8 mouse cellular contexts compared by ENCODE assay signal in genomic region chr15:89168922-89169321, GRCm38 (mm10). TPM values are rescaled to one million over a fixed set of nuclear protein-coding genes. Genes with fewer than 3 reads are reported as not detected.
DNase-seq lines count a peak whose midpoint lies in the region; ATAC-seq and TF ChIP-seq lines count a peak whose summit lies in the region.

No protein-coding gene starts in this region.

- peak overlapping the region; percentile 91 for H3K27ac ChIP-seq in heart, embryonic 11.5 days (ENCODE audit: low read depth, low read length)
- peak overlapping the region; percentile 51 for H3K27ac ChIP-seq in neural tube, embryonic 11.5 days (ENCODE audit: low read depth, low read length)
- H3K27ac ChIP-seq in intestine, embryonic 16.5 days (ENCODE audit: low read length), result peak overlapping the region; percentile 43
- H3K27ac ChIP-seq in stomach, postnatal 0 days (replicated peaks), result peak overlapping the region; percentile 88

- intact Hi-C loops in heart, postnatal 14 days (cut with DNase I), result no loop called here

- no peak for ATAC-seq in heart, embryonic 11.5 days (replicated peaks; ENCODE audit: insufficient number of reproducible peaks, low FRiP score, low TSS enrichment)
- no peak for ATAC-seq in neural tube, embryonic 11.5 days (ENCODE audit: insufficient read depth, low FRiP score, low TSS enrichment)
- no peak for ATAC-seq in intestine, embryonic 16.5 days
- ATAC-seq in stomach, postnatal 0 days (ENCODE audit: low FRiP score, low TSS enrichment), result no peak

- DNase-seq in heart, postnatal 14 days, result no peak
- no peak for DNase-seq in neural tube, embryonic 11.5 days (ENCODE audit: low spot score)
- DNase-seq in neural tube, embryonic 10.5 days (ENCODE audit: extremely low spot score, low spot score), result no peak
- no peak for DNase-seq in stomach, postnatal 0 days (ENCODE audit: low spot score)
- DNase-seq in adrenal gland, adult 18-20 months (ENCODE audit: low spot score in 2 of 2), result no peak
- DNase-seq in natural killer cell, adult 2 months (ENCODE audit: low spot score in 2 of 2), result no peak

- H3K9me3 ChIP-seq in heart, embryonic 11.5 days (replicated peaks; ENCODE audit: control insufficient read depth, low read length), result no peaks in the 10 kb centered on the region
- no peaks in the 10 kb centered on the region for H3K9me3 ChIP-seq in neural tube, embryonic 11.5 days (ENCODE audit: control insufficient read depth, low read length)
- H3K9me3 ChIP-seq in intestine, embryonic 16.5 days (ENCODE audit: control insufficient read depth, low read length), result no peaks in the 10 kb centered on the region
- no peaks in the 10 kb centered on the region for H3K9me3 ChIP-seq in stomach, postnatal 0 days (ENCODE audit: control insufficient read depth, low read length)

- TF ChIP-seq EP300 in stomach, postnatal 0 days (optimal IDR thresholded peaks at IDR 0.05), result no peak

- H3K36me3 ChIP-seq in heart, embryonic 11.5 days (ENCODE audit: control insufficient read depth, insufficient read depth, low read length), result peaks cover 20% of the 10 kb centered on the region
- H3K36me3 ChIP-seq in neural tube, embryonic 11.5 days (ENCODE audit: control insufficient read depth, insufficient read depth, low read length), result peaks cover 31% of the 10 kb centered on the region
- H3K36me3 ChIP-seq in intestine, embryonic 16.5 days (ENCODE audit: control insufficient read depth, insufficient read depth, low read length), result peaks cover 28% of the 10 kb centered on the region
- peaks cover 33% of the 10 kb centered on the region for H3K36me3 ChIP-seq in stomach, postnatal 0 days (ENCODE audit: control insufficient read depth, insufficient read depth, low read length)

- peak overlapping the region; percentile 62 for H3K4me2 ChIP-seq in heart, embryonic 11.5 days
- no peak overlapping the region; the same call in 1 of the 2 replicates for H3K4me2 ChIP-seq in neural tube, embryonic 11.5 days (ENCODE audit: low read depth)
- 0 out of 2 replicates have a peak overlapping the region, but pooled peaks have one; percentile 26 for H3K4me2 ChIP-seq in intestine, embryonic 16.5 days (ENCODE audit: low read depth, low read length)
- peak overlapping the region; percentile 34 for H3K4me2 ChIP-seq in stomach, postnatal 0 days (replicated peaks; ENCODE audit: low read depth)

- H3K27me3 ChIP-seq in heart, embryonic 11.5 days (ENCODE audit: control insufficient read depth, insufficient read depth, low read length), result no peaks in the 10 kb centered on the region
- H3K27me3 ChIP-seq in neural tube, embryonic 11.5 days (ENCODE audit: control insufficient read depth, insufficient read depth, low read length), result no peaks in the 10 kb centered on the region
- no peaks in the 10 kb centered on the region for H3K27me3 ChIP-seq in intestine, embryonic 16.5 days (replicated peaks; ENCODE audit: control insufficient read depth, insufficient read depth, low read length)
- no peaks in the 10 kb centered on the region for H3K27me3 ChIP-seq in stomach, postnatal 0 days (ENCODE audit: control insufficient read depth, insufficient read depth, low read length)

- TF ChIP-seq CTCF in stomach, postnatal 0 days (IDR thresholded peaks at IDR 0.05; ENCODE audit: low read depth), result no peak

- H3K9ac ChIP-seq in heart, embryonic 11.5 days (ENCODE audit: low read depth, low read length), result peak overlapping the region; percentile 52
- H3K9ac ChIP-seq in neural tube, embryonic 11.5 days (ENCODE audit: low read length), result no peak overlapping the region
- H3K9ac ChIP-seq in intestine, embryonic 16.5 days (ENCODE audit: low read depth, low read length), result peak overlapping the region; percentile 5
- peak overlapping the region; percentile 41 for H3K9ac ChIP-seq in stomach, postnatal 0 days (ENCODE audit: low read length)

- 35% methylated on average over 10 of the region's 10 CpGs for WGBS in heart, embryonic 11.5 days (ENCODE audit: insufficient replicate concordance)
- WGBS in neural tube, embryonic 11.5 days, result 61% methylated on average over 10 of the region's 10 CpGs
- WGBS in intestine, embryonic 16.5 days, result 41% methylated on average over 10 of the region's 10 CpGs
- 27% methylated on average over 10 of the region's 10 CpGs for WGBS in stomach, postnatal 0 days

- H3K4me3 ChIP-seq in heart, embryonic 11.5 days (ENCODE audit: low read depth, low read length), result peak overlapping the region; percentile 22; the same call in 1 of the 2 replicates
- no peak overlapping the region for H3K4me3 ChIP-seq in neural tube, embryonic 11.5 days (ENCODE audit: low read depth, low read length)
- H3K4me3 ChIP-seq in intestine, embryonic 16.5 days (ENCODE audit: low read length), result no peak overlapping the region
- no peak overlapping the region for H3K4me3 ChIP-seq in stomach, postnatal 0 days (ENCODE audit: low read depth, low read length)

- H3K4me1 ChIP-seq in heart, embryonic 11.5 days (ENCODE audit: control insufficient read depth, insufficient read depth, low read length), result peaks cover 52% of the 10 kb centered on the region
- H3K4me1 ChIP-seq in neural tube, embryonic 11.5 days (ENCODE audit: control insufficient read depth, insufficient read depth, low read length), result peaks cover 33% of the 10 kb centered on the region
- peaks cover 47% of the 10 kb centered on the region for H3K4me1 ChIP-seq in intestine, embryonic 16.5 days (ENCODE audit: control insufficient read depth, insufficient read depth, low read length)
- H3K4me1 ChIP-seq in stomach, postnatal 0 days (replicated peaks; ENCODE audit: control insufficient read depth, insufficient read depth), result peaks cover 20% of the 10 kb centered on the region

RNA-seq across cellular contexts. Expression of gene Plxnb2, which starts 11.7 kb away (rescaled TPM):
- polyA plus RNA-seq in heart, embryonic 11.5 days (2014; fragmentation: Nextera tagmentation; extraction: Ambion mirVana), result 84.6 and 95.1 TPM in 2 replicates
- total RNA-seq in heart, postnatal 14 days (2021), result 100 to 1,000 TPM in 1 of 2 experiments, 10 to 100 TPM in 1; 98.2 to 101 TPM
- 112 and 117 TPM in 2 replicates for polyA plus RNA-seq in neural tube, embryonic 11.5 days (2014; fragmentation: Nextera tagmentation; extraction: Ambion mirVana)
- 98.5 and 104 TPM in 2 replicates for polyA plus RNA-seq in intestine, embryonic 16.5 days (2015; fragmentation: Nextera tagmentation; extraction: Ambion mirVana)
- polyA plus RNA-seq in stomach, postnatal 0 days (2015; fragmentation: Nextera tagmentation; extraction: Ambion mirVana), result 75.2 and 85.9 TPM in 2 replicates
- total RNA-seq in adrenal gland, adult 18-20 months (2021), result 100 to 1,000 TPM in 1 of 2 experiments, 10 to 100 TPM in 1; 84.0 to 113 TPM

RNA-seq across cellular contexts. Expression of gene Mapk11, which starts 19.5 kb away (rescaled TPM):
- polyA plus RNA-seq in heart, embryonic 11.5 days (2014; fragmentation: Nextera tagmentation; extraction: Ambion mirVana), result 3.2 and 4.2 TPM in 2 replicates
- total RNA-seq in heart, postnatal 14 days (2021), result 1 to 10 TPM; 2.3 to 3.7 TPM
- 33.1 and 37.4 TPM in 2 replicates for polyA plus RNA-seq in neural tube, embryonic 11.5 days (2014; fragmentation: Nextera tagmentation; extraction: Ambion mirVana)
- 4.7 and 5.0 TPM in 2 replicates for polyA plus RNA-seq in intestine, embryonic 16.5 days (2015; fragmentation: Nextera tagmentation; extraction: Ambion mirVana)
- 1.8 and 2.1 TPM in 2 replicates for polyA plus RNA-seq in stomach, postnatal 0 days (2015; fragmentation: Nextera tagmentation; extraction: Ambion mirVana)
- 1 to 10 TPM; 3.7 to 3.8 TPM for total RNA-seq in adrenal gland, adult 18-20 months (2021)

RNA-seq across cellular contexts. Expression of gene Dennd6b, which starts 27.4 kb away (rescaled TPM):
- 18.0 and 18.5 TPM in 2 replicates for polyA plus RNA-seq in heart, embryonic 11.5 days (2014; fragmentation: Nextera tagmentation; extraction: Ambion mirVana)
- 10 to 100 TPM in 1 of 2 experiments, 1 to 10 TPM in 1; 9.7 to 10.1 TPM for total RNA-seq in heart, postnatal 14 days (2021)
- polyA plus RNA-seq in neural tube, embryonic 11.5 days (2014; fragmentation: Nextera tagmentation; extraction: Ambion mirVana), result 30.5 and 33.6 TPM in 2 replicates
- 10.9 and 13.0 TPM in 2 replicates for polyA plus RNA-seq in intestine, embryonic 16.5 days (2015; fragmentation: Nextera tagmentation; extraction: Ambion mirVana)
- polyA plus RNA-seq in stomach, postnatal 0 days (2015; fragmentation: Nextera tagmentation; extraction: Ambion mirVana), result 4.1 and 5.3 TPM in 2 replicates
- total RNA-seq in adrenal gland, adult 18-20 months (2021), result 1 to 10 TPM; 5.2 to 5.4 TPM

RNA-seq across cellular contexts. Expression of gene Mapk12, which starts 28.4 kb away (rescaled TPM):
- 20.7 and 24.6 TPM in 2 replicates for polyA plus RNA-seq in heart, embryonic 11.5 days (2014; fragmentation: Nextera tagmentation; extraction: Ambion mirVana)
- 10 to 100 TPM; 16.8 to 18.7 TPM for total RNA-seq in heart, postnatal 14 days (2021)
- polyA plus RNA-seq in neural tube, embryonic 11.5 days (2014; fragmentation: Nextera tagmentation; extraction: Ambion mirVana), result 15.4 and 20.3 TPM in 2 replicates
- polyA plus RNA-seq in intestine, embryonic 16.5 days (2015; fragmentation: Nextera tagmentation; extraction: Ambion mirVana), result 2.7 and 3.1 TPM in 2 replicates
- 3.1 and 3.2 TPM in 2 replicates for polyA plus RNA-seq in stomach, postnatal 0 days (2015; fragmentation: Nextera tagmentation; extraction: Ambion mirVana)
- total RNA-seq in adrenal gland, adult 18-20 months (2021), result 1 to 10 TPM; 8.4 to 9.6 TPM

RNA-seq across cellular contexts. Expression of gene Hdac10, which starts 40.4 kb away (rescaled TPM):
- 10.5 and 11.4 TPM in 2 replicates for polyA plus RNA-seq in heart, embryonic 11.5 days (2014; fragmentation: Nextera tagmentation; extraction: Ambion mirVana)
- total RNA-seq in heart, postnatal 14 days (2021), result 1 to 10 TPM; 7.2 to 8.4 TPM
- polyA plus RNA-seq in neural tube, embryonic 11.5 days (2014; fragmentation: Nextera tagmentation; extraction: Ambion mirVana), result 13.0 and 13.7 TPM in 2 replicates
- 25.3 and 27.6 TPM in 2 replicates for polyA plus RNA-seq in intestine, embryonic 16.5 days (2015; fragmentation: Nextera tagmentation; extraction: Ambion mirVana)
- polyA plus RNA-seq in stomach, postnatal 0 days (2015; fragmentation: Nextera tagmentation; extraction: Ambion mirVana), result 10.7 and 12.4 TPM in 2 replicates
- 10 to 100 TPM; 11.4 to 12.4 TPM for total RNA-seq in adrenal gland, adult 18-20 months (2021)
